Comparison of ENCODE assay signal across 27 mouse cellular contexts in the genomic region with DNA sequence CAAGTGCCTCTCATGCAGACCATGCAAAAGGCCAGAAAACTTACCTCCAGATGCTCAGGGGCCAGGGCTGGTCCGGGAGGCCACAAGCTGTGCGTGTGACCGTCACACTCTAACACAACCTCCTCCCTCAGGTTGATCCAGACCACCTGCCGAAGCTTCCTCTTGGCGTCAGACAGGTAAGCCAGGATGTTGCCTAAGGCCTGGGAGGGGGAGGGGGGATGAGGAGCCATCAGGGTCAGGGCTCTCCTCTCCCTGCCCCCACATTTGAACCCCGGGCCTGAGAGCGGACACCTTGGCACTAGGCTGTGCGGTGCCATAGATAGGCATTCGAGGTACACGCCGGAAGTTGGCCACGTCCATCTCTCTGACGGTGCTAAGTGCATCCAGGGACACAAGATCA. TPM values are rescaled to one million over a fixed set of nuclear protein-coding genes. Genes with fewer than 3 reads are reported as not detected.
"Had no signal": no experiment of that assay in that cellular context is flagged by ENCODE, and none has a peak within 500 bp of the region (broad histone marks: within the 10 kb centered on the region; RNA-seq: fewer than 3 reads in every experiment).

No protein-coding gene starts in this region.

- DNase-seq: heart, postnatal 10 days; heart, postnatal 14 days; heart, postnatal 36 days; heart, postnatal 4 days; kidney, adult 11 months; kidney, adult 18-20 months; kidney, adult 2 months; kidney, adult 8-10 months; kidney, adult 9 months; kidney, postnatal 10 days; kidney, postnatal 14 days; kidney, postnatal 25 days; kidney, postnatal 36 days; kidney, postnatal 4 days; layer of hippocampus, adult 9-11 months; layer of hippocampus, postnatal 36 days had no signal

RNA-seq across cellular contexts. Expression of a gene that starts 45.1 kb away (rescaled TPM):
- total RNA-seq: heart, postnatal 10 days; heart, postnatal 14 days; heart, postnatal 25 days; hindbrain, postnatal 0 days; layer of hippocampus, adult 18-20 months; layer of hippocampus, adult 2 months; layer of hippocampus, adult 8-10 months; layer of hippocampus, postnatal 10 days; layer of hippocampus, postnatal 14 days; layer of hippocampus, postnatal 25 days; layer of hippocampus, postnatal 36 days; left cerebral cortex, adult 18-20 months; left cerebral cortex, adult 2 months; left cerebral cortex, adult 8-10 months had no signal
